ENCODE assay signal across 25 mouse cellular contexts in the genomic region with DNA sequence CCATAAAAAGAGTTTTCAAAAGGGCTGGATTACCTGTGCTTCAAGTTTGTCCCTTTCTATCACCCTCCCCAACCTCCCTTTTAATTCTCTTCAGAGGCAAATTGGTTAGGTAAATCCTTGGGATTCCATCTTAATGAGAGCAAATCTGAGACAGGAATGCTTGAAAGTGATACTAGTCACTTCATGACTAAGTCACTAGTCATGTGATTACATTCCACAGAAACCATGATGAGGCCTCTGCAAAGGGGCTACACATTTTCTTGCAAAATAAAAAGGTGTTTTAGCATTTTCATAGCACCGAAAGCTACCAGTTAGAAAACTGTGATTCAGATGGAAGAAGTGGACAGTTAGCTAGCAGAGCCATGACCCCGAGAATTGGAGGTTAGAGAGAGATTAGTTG.
DNase-seq lines count a peak whose midpoint lies in the region; ATAC-seq and TF ChIP-seq lines count a peak whose summit lies in the region.
"Had no signal": no experiment of that assay in that cellular context is flagged by ENCODE, and none has a peak within 500 bp of the region (broad histone marks: within the 10 kb centered on the region; RNA-seq: fewer than 3 reads in every experiment).

No protein-coding gene starts in this region.

- H3K79me2 ChIP-seq in C2C12 (ENCODE audit: control insufficient read depth, insufficient read depth) (no peaks in the 10 kb centered on the region), myocyte (ENCODE audit: control insufficient read depth, insufficient read depth) (no peaks in the 10 kb centered on the region)
- H3K79me2 ChIP-seq in heart, adult 2 months (replicated peaks; ENCODE audit: control insufficient read depth, insufficient read depth, low read length): no peaks in the 10 kb centered on the region

- H3K27me3 ChIP-seq in C2C12 (ENCODE audit: control insufficient read depth, insufficient read depth, insufficient read length) (no peaks in the 10 kb centered on the region), Patski (no peaks in the 10 kb centered on the region), myocyte (ENCODE audit: control insufficient read depth, insufficient read depth, insufficient read length) (no peaks in the 10 kb centered on the region)
- H3K27me3 ChIP-seq in heart, adult 2 months (ENCODE audit: control insufficient read depth, insufficient read depth, low read length): no peaks in the 10 kb centered on the region
- H3K27me3 ChIP-seq in hindbrain, embryonic 11.5 days (ENCODE audit: control insufficient read depth, insufficient read depth, low read length): no peaks in the 10 kb centered on the region
- H3K27me3 ChIP-seq: embryonic facial prominence, embryonic 12.5 days; embryonic facial prominence, embryonic 15.5 days; forebrain, embryonic 12.5 days; forebrain, embryonic 15.5 days; hindbrain, embryonic 13.5 days; intestine, embryonic 15.5 days had no signal

- peak; percentile 69 for ATAC-seq in Patski
- ATAC-seq in hindbrain, embryonic 11.5 days (ENCODE audit: low FRiP score): no peak
- ATAC-seq: activated CD4-positive, CD25-positive, alpha-beta regulatory T cell, adult 4 months; CD4-positive, CD25-positive, alpha-beta regulatory T cell, adult 4 months; forebrain, embryonic 15.5 days; hindbrain, embryonic 16.5 days; intestine, embryonic 15.5 days had no signal

- H3K27ac ChIP-seq in heart, adult 2 months: no peak overlapping the region
- H3K27ac ChIP-seq in hindbrain, embryonic 11.5 days (ENCODE audit: low read depth, low read length): no peak overlapping the region
- H3K27ac ChIP-seq: embryonic facial prominence, embryonic 12.5 days; embryonic facial prominence, embryonic 15.5 days; forebrain, embryonic 12.5 days; forebrain, embryonic 15.5 days; hindbrain, embryonic 13.5 days; intestine, embryonic 15.5 days had no signal

- CTCF ChIA-PET in Patski (lab: Charles Lee): no interaction called here

- no peak for TF ChIP-seq POLR2A in myocyte (IDR thresholded peaks at IDR 0.05; ENCODE audit: insufficient read length, low read depth)
- TF ChIP-seq POLR2A in heart, adult 2 months (IDR thresholded peaks at IDR 0.05; ENCODE audit: insufficient read depth, low read depth, low read length): no peak

- no peaks in the 10 kb centered on the region for H3K36me3 ChIP-seq in C2C12 (ENCODE audit: control insufficient read depth, insufficient read depth)
- H3K36me3 ChIP-seq in myocyte (ENCODE audit: control insufficient read depth, insufficient read depth): no peaks in the 10 kb centered on the region
- H3K36me3 ChIP-seq in heart, adult 2 months (ENCODE audit: control insufficient read depth, insufficient read depth, low read length): no peaks in the 10 kb centered on the region
- no peaks in the 10 kb centered on the region for H3K36me3 ChIP-seq in hindbrain, embryonic 11.5 days (ENCODE audit: control insufficient read depth, insufficient read depth, low read length)
- H3K36me3 ChIP-seq: embryonic facial prominence, embryonic 12.5 days; embryonic facial prominence, embryonic 15.5 days; forebrain, embryonic 12.5 days; forebrain, embryonic 15.5 days; hindbrain, embryonic 13.5 days; intestine, embryonic 15.5 days had no signal

- H3K4me1 ChIP-seq in heart, adult 2 months (ENCODE audit: control insufficient read depth, insufficient read depth, low read length): no peaks in the 10 kb centered on the region
- H3K4me1 ChIP-seq in hindbrain, embryonic 11.5 days (replicated peaks; ENCODE audit: control insufficient read depth, insufficient read depth, low read length): no peaks in the 10 kb centered on the region
- H3K4me1 ChIP-seq: embryonic facial prominence, embryonic 12.5 days; embryonic facial prominence, embryonic 15.5 days; forebrain, embryonic 12.5 days; forebrain, embryonic 15.5 days; hindbrain, embryonic 13.5 days; intestine, embryonic 15.5 days had no signal

- peak; percentile 37 for DNase-seq in Patski (ENCODE audit: low read depth, low spot score)
- DNase-seq in heart, adult 2 months: no peak
- no peak for DNase-seq in adrenal gland, postnatal 10 days
- DNase-seq in hindbrain, embryonic 11.5 days (ENCODE audit: low spot score): no peak
- DNase-seq: adrenal gland, adult 8-10 months; adrenal gland, postnatal 36 days; B cell, adult 2 months; cerebellum, adult 18-20 months; cerebellum, adult 9-11 months; cerebellum, postnatal 25 days; gastrocnemius, postnatal 36 days; kidney, adult 11 months had no signal

- H3K4me3 ChIP-seq in C2C12 (ENCODE audit: insufficient read depth, poor library complexity, severe bottlenecking): no peak overlapping the region
- H3K4me3 ChIP-seq in myocyte: no peak overlapping the region
- no peak overlapping the region for H3K4me3 ChIP-seq in heart, adult 2 months
- no peak overlapping the region for H3K4me3 ChIP-seq in hindbrain, embryonic 11.5 days (ENCODE audit: low read depth, low read length)
- H3K4me3 ChIP-seq: embryonic facial prominence, embryonic 12.5 days; embryonic facial prominence, embryonic 15.5 days; erythroblast, embryonic 14.5 days; forebrain, embryonic 12.5 days; forebrain, embryonic 15.5 days; hindbrain, embryonic 13.5 days; intestine, embryonic 15.5 days had no signal

- WGBS in heart, adult 2 months: 70% methylated on average over 2 of the region's 2 CpGs
- 87% methylated on average over 2 of the region's 2 CpGs for WGBS in hindbrain, embryonic 11.5 days

- no peak overlapping the region for H3K4me2 ChIP-seq in myocyte (ENCODE audit: low read depth)
- H3K4me2 ChIP-seq in hindbrain, embryonic 11.5 days (replicated peaks; ENCODE audit: low read depth, low read length): no peak overlapping the region
- H3K4me2 ChIP-seq: embryonic facial prominence, embryonic 12.5 days; embryonic facial prominence, embryonic 15.5 days; forebrain, embryonic 12.5 days; forebrain, embryonic 15.5 days; heart, embryonic 11.5 days; hindbrain, embryonic 13.5 days; intestine, embryonic 15.5 days had no signal

- no peak overlapping the region for H3K9ac ChIP-seq in heart, adult 2 months (ENCODE audit: low read depth, low read length)
- H3K9ac ChIP-seq in hindbrain, embryonic 11.5 days (ENCODE audit: low read depth, low read length): no peak overlapping the region
- H3K9ac ChIP-seq: embryonic facial prominence, embryonic 12.5 days; embryonic facial prominence, embryonic 15.5 days; forebrain, embryonic 12.5 days; forebrain, embryonic 15.5 days; hindbrain, embryonic 13.5 days; intestine, embryonic 15.5 days had no signal

- in situ Hi-C loops in Patski (cut with MboI; ENCODE audit: low pct_unique_long_range_greater_than_20kb): loop anchor here (10.0 kb wide), 1 partner anchor 515 kb away; no protein-coding TSS in a partner anchor

- no peak overlapping the region for H3ac ChIP-seq in C2C12 (ENCODE audit: control insufficient read depth, insufficient read length, low read depth)
- no peak overlapping the region for H3ac ChIP-seq in myocyte (ENCODE audit: control insufficient read depth, insufficient read length)

- POLR2A ChIA-PET in Patski (lab: Charles Lee): interaction anchor here (0.8 kb wide), 1 partner anchor 130 kb away, joined by 3 read pairs; no protein-coding TSS in a partner anchor

- TF ChIP-seq EP300 in heart, adult 2 months (IDR thresholded peaks at IDR 0.05; ENCODE audit: insufficient read depth, low read depth, low read length): no peak

- H3K79me3 ChIP-seq in C2C12 (ENCODE audit: low read depth): no peaks in the 10 kb centered on the region

- intact Hi-C loops in heart, adult 2 months (cut with DNase I): loop anchor here (5.0 kb wide), 1 partner anchor 527 kb away; no protein-coding TSS in a partner anchor

- no peak for TF ChIP-seq CTCF in C2C12 (IDR thresholded peaks at IDR 0.05; ENCODE audit: control insufficient read depth, insufficient read depth, insufficient read length)
- TF ChIP-seq CTCF in Patski (IDR thresholded peaks at IDR 0.05): no peak
- no peak for TF ChIP-seq CTCF in heart, adult 2 months (IDR thresholded peaks at IDR 0.05)

- H3K9me3 ChIP-seq in hindbrain, embryonic 11.5 days (ENCODE audit: control insufficient read depth, low read length): no peaks in the 10 kb centered on the region
- H3K9me3 ChIP-seq: embryonic facial prominence, embryonic 12.5 days; embryonic facial prominence, embryonic 15.5 days; forebrain, embryonic 12.5 days; forebrain, embryonic 15.5 days; intestine, embryonic 15.5 days had no signal

TF ChIP-seq in C2C12, 6 proteins besides CTCF, POLR2A, EP300 and RAD21:
- no peak for TF ChIP-seq MYOG (IDR thresholded peaks at IDR 0.05; ENCODE audit: control insufficient read depth, extremely low read depth, insufficient read length)
- no peak for TF ChIP-seq MAX (IDR thresholded peaks at IDR 0.05)
- peak; percentile 19 for TF ChIP-seq MYOD1 (IDR thresholded peaks at IDR 0.05; ENCODE audit: control insufficient read depth, insufficient read length, low read depth)
- peak; percentile 57 for TF ChIP-seq CEBPB (IDR thresholded peaks at IDR 0.05; ENCODE audit: low read depth)
- peak; percentile 87 for TF ChIP-seq FOSL1 (IDR thresholded peaks at IDR 0.05; ENCODE audit: insufficient read depth, low read length, poor library complexity, severe bottlenecking)
- peak; percentile 84 for TF ChIP-seq USF1 (IDR thresholded peaks at IDR 0.05; ENCODE audit: low read depth)

TF ChIP-seq in myocyte, 11 proteins besides CTCF, POLR2A, EP300 and RAD21:
- TF ChIP-seq SRF (IDR thresholded peaks at IDR 0.05; ENCODE audit: control insufficient read depth, insufficient read length, low read depth): no peak
- TF ChIP-seq MAX (IDR thresholded peaks at IDR 0.05; ENCODE audit: low read depth): no peak
- peak; percentile 73 for TF ChIP-seq USF1 (IDR thresholded peaks at IDR 0.05; ENCODE audit: low read depth)
